Mouse (Mus musculus): ENCODE results near the gene Smad1.
A peak's percentile ranks its signal among the peaks of the same experiment; 100 is the strongest.
"Not testable (repeated sequence)": the region's sequence is repeated elsewhere in the genome, so short reads cannot be mapped to it uniquely, and the experiment has no call there.

Smad1 gene

DNA sequence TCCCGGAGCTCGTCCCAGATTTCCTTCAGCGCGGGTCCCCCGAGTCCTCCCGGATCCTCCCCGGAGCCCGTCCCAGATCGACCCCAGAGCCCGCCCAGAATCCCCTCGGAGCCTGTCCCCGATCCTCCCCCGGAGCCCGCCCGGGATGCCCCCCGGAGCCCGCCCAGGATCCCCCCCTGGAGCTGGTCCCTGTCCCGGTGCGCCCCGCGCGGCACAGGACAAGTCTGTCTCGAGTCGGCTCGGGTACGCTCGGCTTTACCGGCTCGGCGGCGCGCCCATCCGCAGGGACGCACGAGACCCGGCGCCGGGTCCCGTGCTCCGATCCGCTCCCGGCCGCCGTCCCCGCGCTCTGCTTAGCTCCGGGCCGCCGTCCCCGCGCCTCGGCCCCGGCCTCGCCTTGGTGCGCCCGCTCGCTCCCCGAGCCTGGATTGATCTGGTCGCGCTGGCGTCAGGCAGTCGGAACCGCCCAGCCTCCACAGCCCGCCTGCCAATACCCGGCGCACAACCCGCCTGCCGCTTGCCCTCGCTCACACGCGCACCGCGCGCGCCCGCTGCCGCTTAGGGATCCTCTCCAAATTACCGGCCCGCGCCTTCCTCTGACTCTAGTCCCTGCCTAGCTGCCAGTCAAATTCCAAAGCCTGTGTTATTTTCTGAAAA lies at the start of gene Smad1:
Gene Smad1, minus strand, starts transcription at position 525 of the 657 bp plus-strand sequence.
- DNase-seq (ENCODE audit: low spot score) = peak; percentile 80

DNA sequence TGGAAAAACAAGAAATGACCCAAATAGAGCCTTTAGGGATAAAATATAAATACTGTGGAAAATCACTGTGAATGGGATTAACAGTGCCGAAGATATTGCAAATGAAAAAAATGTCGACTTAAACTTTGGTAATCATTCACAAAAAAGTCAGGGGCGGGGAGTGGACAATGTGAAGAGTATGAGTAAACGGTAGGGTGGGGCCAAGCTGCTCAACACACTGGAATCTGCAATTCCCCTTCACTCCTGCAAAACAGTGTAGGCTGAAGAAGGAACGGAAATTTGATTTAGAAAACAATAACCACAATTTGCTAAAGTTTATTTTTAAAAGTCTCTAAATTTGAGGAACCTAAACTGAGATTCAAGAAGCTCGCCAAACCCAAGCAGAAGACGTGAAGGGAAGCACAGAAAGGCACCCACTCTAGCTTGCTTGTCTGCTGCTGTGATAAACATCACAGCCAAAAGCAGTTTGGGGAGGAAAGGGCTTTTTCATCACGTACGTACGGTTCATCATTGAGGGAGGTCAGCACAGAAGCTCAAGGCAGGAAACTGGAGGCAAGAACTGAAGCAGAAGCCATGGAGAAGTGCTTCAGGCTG lies 48.0 kb upstream of the Smad1 start:
- DNase-seq (ENCODE audit: low spot score) = no peak

DNA sequence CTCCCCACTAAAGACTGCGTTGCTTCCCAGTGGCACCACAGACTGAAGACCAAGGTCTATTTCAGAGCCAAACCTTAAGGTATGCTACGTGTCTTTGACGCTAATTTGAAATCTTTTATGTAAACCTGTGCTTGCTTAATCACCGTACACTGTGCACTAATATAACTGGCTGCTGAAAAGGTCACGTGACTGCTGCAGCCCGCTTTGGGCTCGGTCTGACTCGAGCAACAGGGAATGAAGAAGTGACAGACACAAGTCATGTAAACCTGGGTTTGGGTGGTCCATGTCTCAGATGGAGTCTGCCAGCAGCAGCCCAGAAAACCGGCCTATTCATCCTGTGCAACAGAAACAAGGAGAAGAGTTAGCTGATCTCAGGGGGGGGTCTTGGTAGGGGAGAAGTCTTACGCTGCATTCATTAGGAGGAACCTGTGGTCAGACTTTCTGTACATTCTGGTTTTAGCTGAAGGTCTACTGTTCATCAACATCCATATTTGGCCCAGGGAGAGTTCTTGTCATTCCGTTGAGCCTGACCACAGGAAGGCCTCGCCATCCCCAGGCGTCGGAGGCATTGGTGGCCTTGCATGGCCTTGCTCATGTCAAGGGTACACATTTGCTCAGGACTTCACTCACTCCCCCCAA lies 44.3 kb upstream of the Smad1 start:
- no peak for DNase-seq (ENCODE audit: low spot score)

DNA sequence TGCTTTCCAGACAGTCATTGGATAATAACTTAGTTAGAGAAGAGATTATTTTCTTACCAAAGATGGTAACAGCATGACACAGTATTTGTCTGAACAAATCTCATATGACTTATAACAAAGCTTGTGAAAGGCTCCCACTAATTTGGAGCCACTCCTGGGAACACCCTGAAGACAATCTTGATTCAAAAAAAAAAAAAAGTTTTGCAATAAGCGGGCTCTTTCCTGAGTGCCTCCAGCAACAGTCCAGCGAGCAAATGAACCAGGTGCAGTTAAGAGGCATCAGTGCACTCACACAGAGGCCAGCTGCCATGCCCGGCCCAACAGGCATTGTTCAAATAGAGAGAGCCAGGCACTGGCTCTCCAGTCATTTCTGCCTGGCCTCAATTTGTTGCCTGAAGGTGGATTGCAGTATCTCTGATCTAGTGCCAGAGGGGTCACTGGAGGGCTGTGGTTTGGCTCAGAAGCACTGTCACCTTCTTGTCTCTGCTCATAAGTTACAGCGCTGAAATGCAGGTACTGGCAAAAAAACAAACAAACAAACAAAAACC lies 34.7 kb upstream of the Smad1 start:
- DNase-seq (ENCODE audit: low spot score) = no peak

DNA sequence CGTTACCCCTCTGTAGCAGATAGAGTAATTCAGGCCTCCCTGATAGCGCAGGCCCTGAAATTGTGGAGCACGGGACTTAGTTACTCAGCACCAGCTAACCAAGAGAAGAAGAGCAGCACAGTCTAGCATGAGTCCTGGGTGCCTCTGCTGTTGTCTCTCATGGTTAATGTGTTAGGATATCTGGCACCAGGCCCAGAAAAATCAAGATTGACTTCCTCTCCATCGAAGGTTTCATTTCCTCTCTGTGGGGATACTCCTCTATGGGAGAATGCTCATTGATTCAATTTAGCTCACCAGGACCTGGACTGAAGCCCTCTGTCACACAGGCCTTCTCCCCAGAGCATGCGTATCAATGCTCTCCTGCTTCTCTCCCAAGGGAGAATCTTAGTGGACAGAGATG lies 15.6 kb upstream of the Smad1 start:
- DNase-seq (ENCODE audit: low spot score) = no peak

DNA sequence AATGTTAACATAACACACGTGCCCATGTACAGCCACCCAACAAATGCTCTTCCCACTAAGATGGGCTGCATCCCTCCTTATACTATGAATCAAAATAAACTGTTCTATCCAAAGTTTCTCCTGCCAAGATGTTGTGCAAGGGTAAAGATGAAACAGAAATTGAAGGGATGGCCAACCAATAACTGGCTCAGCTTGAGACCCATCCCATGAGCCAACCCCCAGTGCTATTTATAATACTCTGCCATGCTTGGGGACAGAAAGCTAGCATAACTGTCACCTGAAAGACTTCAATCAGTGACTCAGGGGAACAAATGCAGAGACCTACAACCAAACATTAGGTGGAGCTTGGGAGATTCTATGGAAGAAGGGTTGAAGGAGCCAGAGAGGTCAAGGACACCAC lies 11.2 kb upstream of the Smad1 start:
- DNase-seq (ENCODE audit: low spot score) = no peak

DNA sequence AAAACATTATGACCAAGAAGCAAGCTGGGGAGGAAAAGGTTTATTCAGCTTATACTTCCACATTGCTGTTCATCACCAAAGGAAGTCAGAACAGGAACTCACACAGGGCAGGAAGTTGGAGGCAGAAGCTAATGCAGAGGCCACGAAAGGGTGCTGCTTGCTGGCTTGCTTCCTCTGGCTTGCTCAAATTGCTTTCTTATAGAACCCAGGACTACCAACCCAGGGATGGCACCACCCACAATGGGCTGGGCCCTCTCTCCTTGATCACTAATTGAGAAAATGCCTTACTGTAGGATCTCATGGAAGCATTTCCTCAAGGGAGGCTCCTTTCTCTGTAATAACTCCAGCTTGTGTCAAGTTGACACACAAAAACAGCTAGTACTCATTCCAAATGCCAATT lies 8.0 kb upstream of the Smad1 start:
- DNase-seq (ENCODE audit: low spot score) = not testable (repeated sequence)

DNA sequence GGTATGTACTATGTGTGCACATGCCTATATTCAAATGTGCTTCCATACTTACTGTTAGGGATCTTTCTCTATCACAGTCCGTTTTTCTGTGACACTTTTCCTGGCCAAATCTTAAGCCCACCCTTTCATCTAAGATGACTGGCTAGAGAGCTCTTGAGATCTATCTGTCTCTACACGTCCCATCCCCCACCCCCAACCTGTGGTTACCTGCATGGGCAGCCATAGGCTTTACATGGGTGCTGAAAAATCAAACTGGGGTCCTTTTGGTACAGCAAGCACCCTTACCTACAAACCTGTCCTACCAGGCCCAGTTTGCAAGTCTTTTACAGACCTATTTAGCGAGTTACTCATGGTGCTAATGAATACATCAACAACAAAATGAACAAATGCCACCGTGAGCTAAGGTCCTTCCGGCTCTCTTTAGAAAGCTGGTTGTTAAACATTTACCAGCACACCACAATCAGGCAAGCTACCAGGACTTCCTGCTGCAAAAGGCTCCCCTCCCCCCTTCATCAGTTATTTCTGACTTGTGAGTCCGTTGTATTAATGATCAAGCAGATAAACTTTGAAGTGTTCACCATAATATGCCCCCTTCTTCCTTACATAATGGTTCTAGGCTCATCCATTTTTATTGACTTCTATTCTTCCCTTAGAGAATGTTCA lies 5.7 kb upstream of the Smad1 start:
- DNase-seq (ENCODE audit: low spot score) = no peak

DNA sequence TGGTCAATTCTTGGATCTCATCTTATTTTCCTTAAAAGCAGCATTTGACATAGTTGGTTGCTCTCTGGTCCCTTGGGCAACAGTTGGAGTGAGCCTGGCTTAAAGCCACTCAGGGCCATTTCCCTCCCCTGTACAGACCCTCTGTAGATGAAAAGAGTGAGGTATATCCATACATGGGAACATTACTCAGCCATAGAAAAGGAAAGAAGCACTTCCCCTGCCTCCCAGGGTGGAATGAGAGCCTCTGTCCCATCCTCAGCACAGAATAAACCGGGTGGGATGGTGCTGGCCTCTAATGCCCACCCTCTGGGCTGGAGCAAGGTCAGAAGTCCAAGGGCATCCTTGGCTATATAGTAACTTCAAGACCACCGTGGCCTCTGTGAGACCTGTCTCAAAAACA lies 1.4 kb upstream of the Smad1 start:
- DNase-seq (ENCODE audit: low spot score) = no peak

DNA sequence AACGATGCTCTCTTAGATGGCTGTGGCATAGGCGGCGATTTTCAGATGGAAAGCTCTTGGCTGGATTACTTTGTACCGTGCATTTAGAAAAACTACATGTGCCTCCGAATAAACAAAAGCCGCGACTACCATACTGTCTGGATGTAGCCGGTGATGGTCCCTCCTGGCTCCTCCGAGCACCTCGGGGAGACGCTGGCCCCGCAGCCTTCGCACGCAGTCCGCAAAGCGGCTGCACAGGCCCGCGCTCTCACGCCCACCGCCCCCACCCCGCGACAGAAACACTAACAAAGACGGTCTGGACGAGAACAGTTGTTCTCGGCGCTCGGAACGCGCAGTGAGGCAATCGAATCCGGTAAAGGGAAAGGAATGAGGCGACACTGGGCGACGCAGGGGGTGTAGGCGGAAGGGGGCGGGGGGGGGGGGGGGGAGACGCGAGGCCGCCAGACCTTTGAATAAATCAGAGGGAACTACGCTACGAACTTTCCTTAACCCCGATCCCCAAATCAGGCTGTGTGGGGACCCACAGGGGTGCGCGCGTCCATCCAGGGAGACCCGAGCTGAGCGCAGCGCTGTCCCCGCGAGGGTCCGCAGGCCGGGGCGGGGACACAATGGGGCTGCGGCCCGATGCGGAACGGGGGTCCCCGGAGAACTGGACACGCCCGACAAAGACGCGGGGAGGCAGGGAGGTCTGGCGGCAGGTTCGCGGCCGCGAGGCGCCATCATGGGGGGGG lies 902 bp downstream of the Smad1 start:
- no peak for DNase-seq (ENCODE audit: low spot score)

DNA sequence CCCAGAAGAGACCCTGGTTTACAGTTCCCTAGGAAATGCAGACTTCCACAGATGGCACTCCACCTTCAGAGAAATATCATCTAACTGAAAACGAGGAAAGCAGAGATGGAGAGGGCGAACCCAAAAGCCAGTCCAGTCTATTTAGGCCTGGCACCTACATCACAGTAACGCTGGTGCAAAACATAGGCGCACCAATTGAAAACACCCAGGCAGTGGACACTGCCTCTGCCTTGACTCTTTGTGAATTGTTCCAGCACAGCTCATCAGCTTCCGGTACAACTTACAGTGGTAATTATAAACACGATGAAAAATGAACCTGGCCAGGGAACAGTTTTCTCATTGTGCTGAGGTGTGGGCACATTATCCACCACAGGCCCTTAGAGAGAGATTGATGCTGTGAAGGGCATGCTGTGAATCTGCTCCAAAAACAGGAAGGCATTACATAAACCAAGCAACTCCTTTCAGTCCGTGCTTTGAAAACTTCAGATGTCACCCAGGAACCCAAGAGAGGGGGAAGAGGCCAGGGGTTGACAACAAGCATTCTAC lies 1.5 kb downstream of the Smad1 start:
- no peak for DNase-seq (ENCODE audit: low spot score)

DNA sequence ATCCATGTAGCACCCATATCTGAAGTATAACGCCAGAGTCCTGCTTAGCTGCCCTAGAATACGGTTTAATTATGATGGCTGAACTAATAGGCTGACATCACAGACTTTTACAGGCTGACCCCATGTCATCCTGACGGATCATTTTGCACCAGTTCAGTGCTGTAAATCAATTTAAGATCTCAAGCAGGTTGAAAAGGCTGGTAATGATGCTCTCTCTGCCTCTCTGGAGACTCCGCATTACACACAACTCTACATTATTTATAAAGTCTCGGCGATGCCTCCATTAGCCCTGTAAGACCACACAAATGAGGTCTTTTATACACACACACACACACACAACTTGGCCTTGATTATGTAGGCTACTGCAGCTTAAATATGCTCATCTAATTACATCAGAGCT lies 2.4 kb downstream of the Smad1 start:
- DNase-seq (ENCODE audit: low spot score) = no peak

DNA sequence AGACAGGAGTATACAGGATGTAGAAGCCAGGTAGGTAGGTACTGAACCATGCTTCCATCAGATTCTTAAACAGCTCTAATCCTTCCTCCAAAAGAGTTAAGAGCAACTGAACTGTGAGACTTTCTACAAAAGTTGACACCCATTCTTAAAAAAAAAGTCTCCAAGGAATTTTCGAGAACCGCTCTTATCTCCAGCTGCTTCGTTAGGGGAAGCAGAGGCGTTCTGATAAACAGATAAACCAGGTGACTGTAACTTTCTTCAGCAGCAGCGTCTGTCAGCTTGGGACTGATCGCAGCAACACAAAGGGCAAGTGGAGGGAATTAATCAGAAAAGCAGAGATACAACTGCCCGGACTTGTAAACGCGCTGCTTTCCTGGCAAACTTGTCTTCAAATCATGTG lies 5.3 kb downstream of the Smad1 start:
- no peak for DNase-seq (ENCODE audit: low spot score)

DNA sequence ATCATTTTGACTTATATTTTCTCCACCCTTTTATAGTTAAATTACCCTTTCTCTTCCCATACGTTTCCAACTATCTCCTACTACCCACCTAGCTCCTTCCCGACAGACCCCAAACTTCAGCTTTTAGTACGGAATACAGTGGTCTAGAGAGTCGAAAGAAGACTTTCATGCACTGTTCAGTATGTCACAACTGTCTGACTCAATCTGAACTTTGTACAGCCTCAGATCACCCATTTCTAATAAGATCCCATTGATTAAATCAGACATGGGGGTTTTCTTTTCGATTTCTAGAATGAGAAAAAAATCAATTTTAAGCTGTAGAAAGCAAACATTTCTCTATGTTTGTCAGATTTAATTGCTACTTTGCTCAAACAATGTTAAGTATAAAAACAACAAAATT lies 6.1 kb downstream of the Smad1 start:
- DNase-seq (ENCODE audit: low spot score) = no peak

DNA sequence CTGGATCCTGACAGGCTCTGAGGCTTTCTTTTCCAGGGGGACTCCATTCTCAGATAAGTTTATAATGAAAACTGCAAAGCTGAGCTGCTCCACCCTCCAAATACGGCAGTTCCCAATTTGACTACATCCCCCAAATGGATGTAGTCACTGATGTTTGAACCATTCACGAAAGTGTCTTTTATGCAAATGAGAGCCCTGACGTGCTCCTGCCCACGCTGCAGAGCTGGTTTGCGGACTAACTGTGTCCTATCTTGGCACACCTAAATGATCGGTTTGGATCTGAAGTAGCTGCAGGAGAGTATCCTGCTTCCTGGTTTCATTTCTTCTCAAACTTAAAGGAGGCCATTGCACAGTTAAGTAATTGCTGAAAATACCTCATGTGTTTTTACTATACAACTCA lies 6.7 kb downstream of the Smad1 start:
- DNase-seq (ENCODE audit: low spot score) = no peak

DNA sequence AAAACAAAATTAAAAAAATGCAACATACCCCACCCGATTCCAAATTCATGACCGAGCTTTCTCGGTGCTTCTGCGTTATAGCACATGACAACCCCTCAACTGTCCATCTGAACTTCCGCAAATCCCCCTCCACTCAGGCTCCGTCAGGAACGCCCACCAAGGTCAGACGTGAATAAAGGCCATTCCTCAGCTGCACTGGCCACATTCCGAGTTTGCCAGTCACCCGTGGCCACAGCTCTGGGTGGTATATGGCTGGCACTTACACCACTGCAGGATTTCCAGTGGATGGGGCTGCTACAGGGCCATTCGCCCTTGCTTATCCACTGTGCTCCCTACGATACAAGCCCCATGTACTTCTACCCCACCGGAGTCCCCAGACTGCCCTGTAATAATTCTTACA lies 7.9 kb downstream of the Smad1 start:
- DNase-seq (ENCODE audit: low spot score) = no peak

DNA sequence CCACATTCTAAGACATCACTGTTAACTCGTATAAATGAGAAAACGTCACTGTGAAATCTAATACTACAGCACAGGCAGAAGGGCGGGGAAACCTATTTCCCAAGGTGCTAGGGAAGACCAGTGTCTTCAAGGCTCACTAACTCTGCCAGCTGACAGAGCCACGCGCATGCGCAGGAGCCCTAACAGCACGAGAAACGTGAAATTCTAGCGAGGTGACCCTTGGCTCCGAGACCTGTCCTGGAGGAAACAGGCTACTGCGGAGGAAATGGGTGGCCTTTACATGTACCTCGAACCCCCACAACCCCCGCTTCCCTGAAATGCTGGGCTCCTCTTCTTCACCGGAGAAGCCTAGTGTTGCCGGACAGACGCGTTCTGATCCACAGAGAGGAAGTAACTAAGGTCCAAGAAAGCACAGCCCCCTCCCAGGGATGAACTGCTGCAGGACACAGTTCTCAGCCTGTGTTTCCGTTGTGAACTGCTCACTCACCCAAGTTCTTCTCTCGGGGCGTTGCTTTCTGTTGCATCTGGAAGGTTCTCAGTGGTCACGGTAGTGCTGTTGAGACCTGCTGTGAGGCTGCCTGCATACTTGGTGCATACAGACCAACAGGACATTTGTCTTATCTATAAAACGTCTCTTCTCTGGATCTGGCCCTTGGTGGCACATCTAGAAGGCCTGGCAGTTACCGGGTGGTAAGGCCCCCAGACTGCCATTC lies 10.1 kb downstream of the Smad1 start:
- no peak for DNase-seq (ENCODE audit: low spot score)

DNA sequence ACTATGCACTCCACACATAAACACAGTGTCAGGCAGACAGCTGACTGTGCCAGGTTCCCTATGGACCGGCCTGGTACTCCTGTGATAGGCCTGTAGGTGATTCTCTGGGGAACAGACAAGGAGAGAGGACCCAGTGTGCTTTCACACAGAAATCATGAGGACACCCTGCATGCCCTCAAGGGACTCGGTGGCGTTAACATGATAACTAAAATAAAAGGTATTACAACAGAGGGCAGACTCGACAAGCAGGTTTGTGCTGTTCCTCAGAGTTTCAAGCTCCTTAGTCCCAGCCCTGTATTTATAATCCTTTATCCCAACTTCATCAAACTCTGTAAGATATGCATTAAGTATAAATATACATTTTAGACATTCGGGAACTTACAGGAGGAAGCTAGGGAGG lies 12.5 kb downstream of the Smad1 start:
- no peak for DNase-seq (ENCODE audit: low spot score)

DNA sequence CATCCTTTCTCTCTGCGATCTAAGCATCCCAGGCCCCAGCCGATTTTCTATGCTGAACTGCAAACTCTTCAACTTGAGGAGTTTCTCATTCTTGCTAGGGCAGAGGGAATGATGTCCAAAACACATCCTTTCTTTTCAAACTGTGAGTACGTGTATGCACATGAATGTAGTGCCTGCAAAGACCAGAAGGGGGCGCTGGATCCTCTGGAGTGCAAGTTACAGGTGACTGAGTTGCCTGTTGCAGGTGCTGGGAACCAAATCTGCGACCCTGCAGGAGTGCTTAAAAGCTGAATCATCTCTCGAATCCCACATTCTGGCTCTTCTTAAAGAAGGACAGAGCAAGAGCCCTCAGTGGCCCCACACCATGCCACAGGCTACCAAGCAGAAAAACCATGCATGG lies 13.0 kb downstream of the Smad1 start:
- DNase-seq (ENCODE audit: low spot score) = no peak

DNA sequence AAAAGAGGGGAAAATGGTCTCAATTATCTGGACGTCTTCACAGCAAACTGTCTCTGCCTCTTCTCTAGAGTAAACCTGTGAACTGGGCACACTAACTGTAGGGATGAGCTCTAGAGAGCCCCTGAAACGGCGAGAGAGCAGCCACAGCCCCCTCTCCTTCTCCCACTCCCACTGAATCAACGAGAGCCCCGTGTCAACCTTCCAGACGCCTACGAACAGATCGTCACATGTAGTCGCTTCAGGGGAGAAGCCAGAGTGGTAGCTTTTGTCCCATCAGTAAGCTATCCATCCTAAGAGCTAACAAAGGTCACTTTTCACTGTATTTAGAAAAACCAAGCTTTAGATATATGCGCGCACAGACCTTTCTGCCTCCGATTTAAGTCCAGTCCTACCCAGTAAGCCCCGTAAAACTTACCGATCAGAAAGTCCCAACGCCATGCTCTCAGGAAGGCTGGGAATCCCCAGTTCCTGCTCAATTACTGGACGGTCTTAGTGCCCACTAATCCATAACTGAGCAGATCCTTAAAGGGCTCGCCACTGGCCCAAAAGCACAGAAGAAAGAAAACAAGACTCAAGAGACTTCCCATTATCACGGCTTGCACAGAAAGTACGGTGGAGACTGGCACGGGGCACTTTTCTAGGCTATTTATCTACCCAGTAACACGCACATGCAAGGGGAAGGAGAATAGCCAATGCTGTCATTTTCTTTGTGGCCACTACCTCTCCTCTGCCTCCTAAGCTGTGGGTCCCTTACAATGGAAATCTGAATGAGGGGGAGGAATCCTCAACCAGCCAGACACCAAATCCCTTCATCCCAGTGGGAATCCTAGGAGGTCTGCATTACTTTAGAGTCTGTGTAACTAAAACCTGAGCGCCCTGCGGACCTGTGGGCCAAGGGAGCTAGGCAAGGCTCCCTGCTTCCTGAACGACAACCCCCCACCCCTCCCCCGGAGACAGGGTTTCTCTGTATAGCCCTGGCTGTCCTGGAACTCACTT lies 14.7 kb downstream of the Smad1 start:
- no peak for DNase-seq (ENCODE audit: low spot score)
